Mouse (Mus musculus): ENCODE data around the gene Immp2l. TPM values are rescaled to one million over a fixed set of nuclear protein-coding genes. Genes with fewer than 3 reads are reported as not detected.

Immp2l gene
- polyA plus RNA-seq, 1 experiment from 2014 or later: 9.2 TPM

DNA sequence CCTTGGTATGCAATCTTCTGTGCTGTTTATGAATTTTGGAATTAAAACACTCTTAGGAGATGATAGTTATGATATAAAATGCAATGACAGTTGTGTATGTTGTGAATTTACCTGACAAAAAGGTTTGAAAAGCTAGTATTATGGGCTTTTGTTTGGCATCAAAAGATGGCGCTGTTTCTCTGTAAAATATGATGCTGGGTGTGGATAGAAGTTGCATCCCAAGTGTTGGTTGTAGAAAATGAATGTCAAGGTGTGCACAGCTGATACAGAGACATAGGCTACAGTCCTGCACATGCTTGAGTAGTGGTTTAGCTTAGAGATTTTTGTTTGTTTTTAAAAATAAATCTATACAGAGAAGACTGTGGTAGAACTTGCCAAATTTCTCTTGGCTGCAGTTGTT is 87.6 kb downstream of the Immp2l start:
- H3K27me3 ChIP-seq (ENCODE audit: control insufficient read depth, insufficient read depth, low read length): no peaks in the 10 kb centered on the region
- H3K36me3 ChIP-seq (ENCODE audit: control insufficient read depth, insufficient read depth, low read length): no peaks in the 10 kb centered on the region
- WGBS: 44% methylated on average over 1 of the region's 1 CpGs
- ATAC-seq (ENCODE audit: insufficient read depth, low FRiP score, low TSS enrichment): no peak
- no peak overlapping the region for H3K4me2 ChIP-seq (ENCODE audit: low read depth)
- H3K27ac ChIP-seq (ENCODE audit: low read depth, low read length): no peak overlapping the region
- H3K4me3 ChIP-seq (ENCODE audit: low read depth, low read length): no peak overlapping the region
- no peak for DNase-seq (ENCODE audit: low spot score)
- no peaks in the 10 kb centered on the region for H3K9me3 ChIP-seq (ENCODE audit: control insufficient read depth, low read length)
- no peaks in the 10 kb centered on the region for H3K4me1 ChIP-seq (ENCODE audit: control insufficient read depth, insufficient read depth, low read length)
- H3K9ac ChIP-seq (ENCODE audit: low read length): no peak overlapping the region

DNA sequence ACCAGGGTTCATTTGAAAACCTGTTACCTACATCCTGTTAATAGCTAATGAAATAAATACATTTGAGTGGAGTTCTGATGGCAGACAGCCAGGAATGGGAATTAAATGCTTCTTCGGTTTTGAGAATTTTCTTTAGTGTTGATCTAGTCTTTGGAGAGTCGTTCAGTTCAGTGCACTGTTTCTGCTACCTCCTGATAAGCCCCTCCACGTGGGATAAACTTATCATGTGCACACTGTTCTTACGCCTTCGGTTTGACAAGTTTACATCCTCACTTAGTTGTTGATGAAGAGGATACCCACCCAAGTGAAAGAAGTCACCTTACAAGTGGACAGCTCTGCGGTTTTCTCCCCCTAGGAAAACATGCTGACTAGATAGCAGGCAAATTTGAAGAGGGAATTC is 88.2 kb downstream of the Immp2l start:
- ATAC-seq (ENCODE audit: insufficient read depth, low FRiP score, low TSS enrichment) (no peak), DNase-seq (ENCODE audit: low spot score) (no peak)

DNA sequence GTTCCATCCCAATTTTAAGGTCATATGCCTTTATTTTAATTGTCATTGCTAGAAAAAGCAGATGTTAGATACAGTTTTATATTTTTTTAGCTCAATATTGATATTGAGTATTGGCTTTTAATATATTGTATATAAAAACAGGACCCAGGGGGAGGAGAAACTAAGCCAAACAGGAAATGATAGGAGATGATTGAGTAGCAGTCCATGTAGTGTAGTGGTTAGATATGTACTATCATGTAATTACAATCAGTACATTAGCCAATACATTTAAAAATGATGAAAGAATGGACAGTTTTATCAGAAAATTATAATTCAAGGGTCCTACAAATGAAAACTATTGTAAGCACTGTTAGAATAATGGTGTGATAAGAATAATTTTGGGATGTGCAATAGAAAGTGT is 94.5 kb downstream of the Immp2l start:
- no peak overlapping the region for H3K4me2 ChIP-seq (ENCODE audit: low read depth)
- H3K27me3 ChIP-seq (ENCODE audit: control insufficient read depth, insufficient read depth, low read length): no peaks in the 10 kb centered on the region
- H3K4me3 ChIP-seq (ENCODE audit: low read depth, low read length): no peak overlapping the region
- H3K36me3 ChIP-seq (ENCODE audit: control insufficient read depth, insufficient read depth, low read length): no peaks in the 10 kb centered on the region
- H3K9me3 ChIP-seq (ENCODE audit: control insufficient read depth, low read length): no peaks in the 10 kb centered on the region
- H3K9ac ChIP-seq (ENCODE audit: low read length): no peak overlapping the region
- no peak for ATAC-seq (ENCODE audit: insufficient read depth, low FRiP score, low TSS enrichment)
- H3K27ac ChIP-seq (ENCODE audit: low read depth, low read length): no peak overlapping the region
- H3K4me1 ChIP-seq (ENCODE audit: control insufficient read depth, insufficient read depth, low read length): no peaks in the 10 kb centered on the region
- no peak for DNase-seq (ENCODE audit: low spot score)

More for the DNA sequence above, 88.2 kb downstream of the Immp2l start:
- H3K4me1 ChIP-seq (ENCODE audit: control insufficient read depth, insufficient read depth, low read length): no peaks in the 10 kb centered on the region
- H3K9me3 ChIP-seq (ENCODE audit: control insufficient read depth, low read length): no peaks in the 10 kb centered on the region
- 82% methylated on average over 6 of the region's 6 CpGs for WGBS
- H3K27me3 ChIP-seq (ENCODE audit: control insufficient read depth, insufficient read depth, low read length): no peaks in the 10 kb centered on the region
- H3K9ac ChIP-seq (ENCODE audit: low read length): no peak overlapping the region
- H3K4me2 ChIP-seq (ENCODE audit: low read depth): no peak overlapping the region
- no peaks in the 10 kb centered on the region for H3K36me3 ChIP-seq (ENCODE audit: control insufficient read depth, insufficient read depth, low read length)
- H3K27ac ChIP-seq (ENCODE audit: low read depth, low read length): no peak overlapping the region
- no peak overlapping the region for H3K4me3 ChIP-seq (ENCODE audit: low read depth, low read length)

DNA sequence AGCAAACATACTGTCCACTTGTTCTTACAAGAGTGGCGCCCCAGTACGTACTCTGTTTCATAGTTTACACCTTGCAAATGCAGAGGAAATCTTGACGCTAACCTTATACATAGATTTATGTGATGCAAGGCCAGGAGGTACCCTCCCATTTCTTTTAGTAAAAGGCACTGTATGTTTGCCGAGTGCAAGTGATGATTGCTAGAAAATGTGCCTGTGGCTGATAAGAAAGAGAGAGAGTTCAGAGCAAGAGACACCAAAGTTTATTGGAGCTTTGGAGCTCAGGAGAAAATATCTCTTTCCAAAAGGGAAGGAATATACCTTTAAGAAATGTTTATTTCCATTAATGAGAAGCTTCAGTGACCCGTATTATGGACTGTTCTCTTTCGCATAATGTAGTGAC is 95.8 kb downstream of the Immp2l start:
- H3K9ac ChIP-seq (ENCODE audit: low read length): no peak overlapping the region
- DNase-seq (ENCODE audit: low spot score): no peak
- H3K9me3 ChIP-seq (ENCODE audit: control insufficient read depth, low read length): no peaks in the 10 kb centered on the region
- ATAC-seq (ENCODE audit: insufficient read depth, low FRiP score, low TSS enrichment): no peak
- H3K4me2 ChIP-seq (ENCODE audit: low read depth): no peak overlapping the region
- 78% methylated on average over 6 of the region's 6 CpGs for WGBS
- no peaks in the 10 kb centered on the region for H3K36me3 ChIP-seq (ENCODE audit: control insufficient read depth, insufficient read depth, low read length)
- H3K4me3 ChIP-seq (ENCODE audit: low read depth, low read length): no peak overlapping the region
- H3K27me3 ChIP-seq (ENCODE audit: control insufficient read depth, insufficient read depth, low read length): no peaks in the 10 kb centered on the region
- H3K27ac ChIP-seq (ENCODE audit: low read depth, low read length): no peak overlapping the region
- no peaks in the 10 kb centered on the region for H3K4me1 ChIP-seq (ENCODE audit: control insufficient read depth, insufficient read depth, low read length)

DNA sequence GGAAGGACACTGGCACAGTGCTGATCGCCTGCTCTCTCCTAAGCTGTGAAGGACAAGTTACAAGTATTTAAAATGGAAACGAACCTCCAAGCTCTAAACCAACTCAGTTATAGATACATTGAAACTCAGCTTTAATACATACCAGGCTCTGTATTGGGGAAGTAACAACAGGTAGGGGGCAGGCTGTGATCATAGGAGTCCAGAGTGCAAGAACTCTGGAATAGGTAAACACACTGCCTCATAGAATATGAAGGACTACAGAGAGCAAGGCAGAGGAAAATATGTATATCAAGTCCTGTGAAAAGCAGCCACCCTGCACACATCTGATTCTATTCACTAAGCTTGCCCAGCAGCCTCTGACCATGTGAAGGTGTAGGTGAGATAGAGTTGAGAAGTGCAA is 99.3 kb downstream of the Immp2l start:
- DNase-seq (ENCODE audit: low spot score): no peak
- Histone ChIP-seq H3K27me3 (ENCODE audit: control insufficient read depth, insufficient read depth, low read length) (no peaks in the 10 kb centered on the region), H3K4me1 (ENCODE audit: control insufficient read depth, insufficient read depth, low read length) (no peaks in the 10 kb centered on the region), H3K9me3 (ENCODE audit: control insufficient read depth, low read length) (no peaks in the 10 kb centered on the region), H3K4me2 (ENCODE audit: low read depth) (no peak overlapping the region), H3K4me3 (ENCODE audit: low read depth, low read length) (no peak overlapping the region), H3K9ac (ENCODE audit: low read length) (no peak overlapping the region), H3K27ac (ENCODE audit: low read depth, low read length) (no peak overlapping the region), H3K36me3 (ENCODE audit: control insufficient read depth, insufficient read depth, low read length) (no peaks in the 10 kb centered on the region)
- 84% methylated on average over 2 of the region's 2 CpGs for WGBS
- ATAC-seq (ENCODE audit: insufficient read depth, low FRiP score, low TSS enrichment): no peak

DNA sequence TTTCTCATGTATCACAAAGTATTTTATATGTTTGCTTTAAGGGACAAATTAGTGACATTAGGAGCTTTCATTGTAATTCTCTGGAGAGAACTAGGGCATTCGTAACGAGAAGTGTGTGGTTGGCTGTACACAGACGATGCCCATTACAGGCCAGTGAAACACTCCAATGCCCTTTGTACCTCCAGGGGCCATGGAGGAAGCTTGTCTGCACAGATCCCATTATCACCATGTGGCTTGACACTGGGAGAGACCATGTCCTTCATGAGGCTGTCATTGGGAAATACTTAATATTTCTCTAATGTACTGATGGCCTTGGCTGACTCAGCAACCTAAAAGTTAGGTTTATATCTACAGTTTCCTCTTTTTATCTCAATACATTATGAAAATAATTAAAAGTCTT is 111.0 kb downstream of the Immp2l start:
- no peak overlapping the region for H3K4me2 ChIP-seq (ENCODE audit: low read depth)
- H3K9me3 ChIP-seq (ENCODE audit: control insufficient read depth, low read length): no peaks in the 10 kb centered on the region
- WGBS: 73% methylated on average over 3 of the region's 3 CpGs
- ATAC-seq (ENCODE audit: insufficient read depth, low FRiP score, low TSS enrichment) (no peak), DNase-seq (ENCODE audit: low spot score) (no peak)
- no peak overlapping the region for H3K27ac ChIP-seq (ENCODE audit: low read depth, low read length)
- H3K9ac ChIP-seq (ENCODE audit: low read length): no peak overlapping the region
- no peaks in the 10 kb centered on the region for H3K27me3 ChIP-seq (ENCODE audit: control insufficient read depth, insufficient read depth, low read length)
- H3K4me1 ChIP-seq (ENCODE audit: control insufficient read depth, insufficient read depth, low read length): no peaks in the 10 kb centered on the region
- no peaks in the 10 kb centered on the region for H3K36me3 ChIP-seq (ENCODE audit: control insufficient read depth, insufficient read depth, low read length)
- H3K4me3 ChIP-seq (ENCODE audit: low read depth, low read length): no peak overlapping the region

DNA sequence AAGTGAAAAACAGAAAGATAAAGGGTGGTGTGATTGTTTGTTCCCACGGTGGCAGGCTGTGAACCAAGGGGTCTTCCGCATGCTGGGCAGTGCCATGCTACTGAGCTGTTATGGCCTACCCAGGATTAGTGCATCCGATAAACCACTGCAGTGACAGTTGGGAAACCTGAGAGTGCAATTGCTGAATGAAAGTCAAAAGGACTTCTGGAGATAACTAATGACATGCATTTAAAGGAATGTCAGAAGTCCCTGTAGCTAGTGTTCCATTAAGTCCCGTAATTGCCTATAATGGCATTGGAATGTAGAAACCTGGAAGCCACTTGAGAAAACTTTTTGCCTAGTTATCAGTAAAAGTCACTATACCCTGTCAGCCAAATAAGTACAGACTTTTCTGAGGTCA is 135.7 kb downstream of the Immp2l start:
- H3K27ac ChIP-seq (ENCODE audit: low read depth, low read length): no peak overlapping the region
- H3K27me3 ChIP-seq (ENCODE audit: control insufficient read depth, insufficient read depth, low read length): no peaks in the 10 kb centered on the region
- DNase-seq (ENCODE audit: low spot score) (no peak), ATAC-seq (ENCODE audit: insufficient read depth, low FRiP score, low TSS enrichment) (no peak)
- no peaks in the 10 kb centered on the region for H3K9me3 ChIP-seq (ENCODE audit: control insufficient read depth, low read length)
- no peak overlapping the region for H3K9ac ChIP-seq (ENCODE audit: low read length)
- no peak overlapping the region for H3K4me3 ChIP-seq (ENCODE audit: low read depth, low read length)
- no peak overlapping the region for H3K4me2 ChIP-seq (ENCODE audit: low read depth)
- no peaks in the 10 kb centered on the region for H3K36me3 ChIP-seq (ENCODE audit: control insufficient read depth, insufficient read depth, low read length)
- H3K4me1 ChIP-seq (ENCODE audit: control insufficient read depth, insufficient read depth, low read length): no peaks in the 10 kb centered on the region
- WGBS: 90% methylated on average over 4 of the region's 4 CpGs

DNA sequence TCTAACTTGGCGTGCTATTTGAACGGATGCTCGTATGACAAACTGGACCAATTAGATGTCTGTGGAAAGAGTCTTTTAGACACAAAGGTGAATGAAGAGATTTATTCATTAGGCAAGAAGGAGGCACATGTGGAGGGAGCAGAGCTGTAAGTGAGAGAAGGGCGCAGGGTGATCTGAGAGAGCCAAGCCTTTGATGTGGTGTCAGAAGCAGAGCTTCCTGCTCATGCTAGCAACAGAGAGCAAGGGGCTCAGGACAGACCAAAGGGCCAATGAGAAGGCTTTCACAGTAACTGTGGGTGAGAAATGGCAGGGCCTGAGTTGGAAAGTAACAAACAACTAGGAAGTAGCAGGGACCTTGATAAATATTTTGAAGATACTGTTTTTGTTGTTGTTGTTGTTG is 143.9 kb downstream of the Immp2l start:
- Histone ChIP-seq H3K4me1 (ENCODE audit: control insufficient read depth, insufficient read depth, low read length) (no peaks in the 10 kb centered on the region), H3K9me3 (ENCODE audit: control insufficient read depth, low read length) (no peaks in the 10 kb centered on the region), H3K36me3 (ENCODE audit: control insufficient read depth, insufficient read depth, low read length) (no peaks in the 10 kb centered on the region), H3K4me3 (ENCODE audit: low read depth, low read length) (no peak overlapping the region), H3K9ac (ENCODE audit: low read length) (no peak overlapping the region), H3K27ac (ENCODE audit: low read depth, low read length) (no peak overlapping the region), H3K4me2 (ENCODE audit: low read depth) (no peak overlapping the region), H3K27me3 (ENCODE audit: control insufficient read depth, insufficient read depth, low read length) (no peaks in the 10 kb centered on the region)
- ATAC-seq (ENCODE audit: insufficient read depth, low FRiP score, low TSS enrichment) (no peak), DNase-seq (ENCODE audit: low spot score) (no peak)
- 74% methylated on average over 4 of the region's 4 CpGs for WGBS

DNA sequence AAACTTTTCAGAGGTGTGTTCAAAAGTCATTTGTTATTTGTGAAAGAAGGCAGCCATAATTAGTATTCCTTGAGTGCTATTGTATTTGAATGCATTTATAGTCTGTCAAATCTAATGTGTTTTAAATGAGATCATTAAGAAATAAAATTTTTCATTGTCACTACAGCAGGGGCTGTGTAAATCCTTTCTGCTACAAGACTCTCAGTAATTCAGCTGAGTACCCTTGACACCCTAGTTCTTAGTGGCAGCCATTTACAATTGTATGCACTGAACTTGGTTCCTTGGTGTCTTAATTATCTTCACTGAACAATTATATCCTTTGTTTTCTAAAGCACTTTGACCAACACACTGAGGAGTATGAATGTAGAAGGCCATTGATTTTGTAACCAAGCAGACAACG is 146.2 kb downstream of the Immp2l start:
- no peak overlapping the region for H3K27ac ChIP-seq (ENCODE audit: low read depth, low read length)
- no peaks in the 10 kb centered on the region for H3K27me3 ChIP-seq (ENCODE audit: control insufficient read depth, insufficient read depth, low read length)
- WGBS: 59% methylated on average over 1 of the region's 1 CpGs
- DNase-seq (ENCODE audit: low spot score): no peak
- no peak overlapping the region for H3K9ac ChIP-seq (ENCODE audit: low read length)
- H3K36me3 ChIP-seq (ENCODE audit: control insufficient read depth, insufficient read depth, low read length): no peaks in the 10 kb centered on the region
- no peaks in the 10 kb centered on the region for H3K4me1 ChIP-seq (ENCODE audit: control insufficient read depth, insufficient read depth, low read length)
- no peak overlapping the region for H3K4me3 ChIP-seq (ENCODE audit: low read depth, low read length)
- H3K4me2 ChIP-seq (ENCODE audit: low read depth): no peak overlapping the region
- H3K9me3 ChIP-seq (ENCODE audit: control insufficient read depth, low read length): no peaks in the 10 kb centered on the region
- no peak for ATAC-seq (ENCODE audit: insufficient read depth, low FRiP score, low TSS enrichment)
